Mouse (Mus musculus) liver, embryonic 13.5 days (tissue): ENCODE measurements around the gene Rgp1. TPM values are rescaled to one million over a fixed set of nuclear protein-coding genes. Genes with fewer than 3 reads are reported as not detected.
"Not testable (repeated sequence)": the region's sequence is repeated elsewhere in the genome, so short reads cannot be mapped to it uniquely, and the experiment has no call there.

Experiments
- ATAC-seq: fragments of 200-750 bp; cut with Nextera tagmentation; 2 replicates; pipeline ENCODE4 v1.8.0; 2017; ENCODE audit warnings: low read depth, mild to moderate bottlenecking, moderate number of reproducible peaks, moderate library complexity
- DNase-seq: peaks from one replicate; pipeline ENCODE4 v3.0.0; 2022
- H3K27ac ChIP-seq: fragments of 300-500 bp; sonication (generic); 2 replicates; pipeline ENCODE4 v1.5.1; 2015; ENCODE audit warnings: moderate library complexity, mild to moderate bottlenecking, inconsistent platforms
- H3K27me3 ChIP-seq: fragments of 300-500 bp; sonication (generic); 2 replicates; pipeline ENCODE4 v1.6.1; 2015; ENCODE audit warnings: mild to moderate bottlenecking, inconsistent platforms
- H3K36me3 ChIP-seq: fragments of 300-500 bp; sonication (generic); 2 replicates; pipeline ENCODE4 v1.6.1; 2015; ENCODE audit warnings: mild to moderate bottlenecking, inconsistent platforms
- H3K4me1 ChIP-seq: fragments of 300-500 bp; sonication (generic); replicated peaks from 2 replicates; pipeline ENCODE4 v1.6.1; 2015; ENCODE audit warnings: inconsistent platforms
- H3K4me2 ChIP-seq: fragments of 300-500 bp; sonication (generic); 2 replicates; pipeline ENCODE4 v1.6.1; 2015; ENCODE audit warnings: inconsistent platforms, mild to moderate bottlenecking, moderate library complexity
- H3K4me3 ChIP-seq: fragments of 300-500 bp; sonication (generic); replicated peaks from 2 replicates; pipeline ENCODE4 v1.5.1; 2015; ENCODE audit warnings: mild to moderate bottlenecking, inconsistent platforms
- H3K9ac ChIP-seq: fragments of 300-500 bp; sonication (generic); 2 replicates; pipeline ENCODE4 v1.6.1; 2015; ENCODE audit warnings: mild to moderate bottlenecking, inconsistent platforms
- H3K9me3 ChIP-seq: fragments of 300-500 bp; sonication (generic); replicated peaks from 2 replicates; pipeline ENCODE4 v1.6.1; 2016; ENCODE audit warnings: inconsistent platforms
- WGBS: fragments of 180-500 bp; shearing (Covaris S2); methylation state at CpG from one replicate; pipeline ENCODE4 v1.1.7; 2015; ENCODE audit not compliant: insufficient replicate concordance; 5-methylcytosine and 5-hydroxymethylcytosine counted together
- polyA plus RNA-seq: library from polyadenylated mRNA; unstranded; fragments of >200 nt; fragmentation: Nextera tagmentation; extraction: Ambion mirVana; gene quantifications from 2 replicates; pipeline ENCODE4 v1.2.1, GENCODE M21; 2015

Rgp1 gene
- 13.8 and 15.1 TPM in 2 replicates for polyA plus RNA-seq

GRCm38 (mm10) chr4:43578376-43579204, at the start of gene Rgp1, which contains the start of gene Gba2:
Gene Rgp1, plus strand, starts transcription at chr4:43578715.
Gene Gba2, minus strand, starts transcription at chr4:43578873.
- Histone ChIP-seq H3K4me1 (peaks cover 65% of the 10 kb centered on the region), H3K9me3 (no peaks in the 10 kb centered on the region), H3K9ac (peak within 1 kb of the TSS; percentile 89), H3K27me3 (no peaks in the 10 kb centered on the region), H3K4me2 (peak within 1 kb of the TSS; percentile 91), H3K36me3 (peaks cover 42% of the 10 kb centered on the region), H3K27ac (peak within 1 kb of the TSS; percentile 88), H3K4me3 (peak within 1 kb of the TSS; percentile 76)
- DNase-seq (peak; percentile 92), ATAC-seq (peak; percentile 99)
- under 1% methylated on average over 76 of the region's 76 CpGs for whole genome bisulfite sequencing

DNA sequence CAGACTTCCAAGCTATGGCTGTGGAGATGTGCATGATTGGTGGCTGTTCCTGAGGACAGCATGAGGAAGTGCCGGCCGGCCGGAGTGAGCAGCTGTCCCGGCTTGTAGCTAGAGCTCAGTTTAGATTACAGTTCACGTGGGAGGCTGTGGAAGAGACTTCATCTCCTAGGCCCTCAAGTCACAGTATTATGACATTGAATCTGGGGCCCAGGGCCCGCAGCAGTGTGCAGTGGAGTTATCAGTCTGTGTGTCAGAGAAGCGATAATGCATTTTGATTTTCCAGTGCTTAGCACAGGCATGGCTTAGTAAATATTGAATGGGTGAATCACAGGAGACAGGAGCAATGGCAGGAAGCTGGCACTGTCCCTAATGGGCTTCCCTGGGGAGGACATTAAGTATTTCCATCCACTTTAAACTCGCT, 48.4 kb upstream of the Rgp1 start:
- peaks cover 12% of the 10 kb centered on the region for H3K4me1 ChIP-seq
- H3K27ac ChIP-seq, result 0 out of 2 replicates have a peak overlapping the region, but pooled peaks have one; percentile 13
- H3K4me3 ChIP-seq, result no peak overlapping the region
- peaks cover 26% of the 10 kb centered on the region for H3K27me3 ChIP-seq
- ATAC-seq, result peak; percentile 47
- 50% methylated on average over 8 of the region's 8 CpGs for WGBS
- H3K36me3 ChIP-seq, result peaks cover 47% of the 10 kb centered on the region
- peak overlapping the region; percentile 26; the same call in 1 of the 2 replicates for H3K9ac ChIP-seq
- DNase-seq, result no peak
- no peak overlapping the region for H3K4me2 ChIP-seq
- H3K9me3 ChIP-seq, result no peaks in the 10 kb centered on the region

- DNase-seq, result peak; percentile 71
- no peak overlapping the region for H3K4me2 ChIP-seq
- H3K27ac ChIP-seq, result 0 out of 2 replicates have a peak overlapping the region, but pooled peaks have one; percentile 13
- no peak overlapping the region for H3K4me3 ChIP-seq
- 20% methylated on average over 7 of the region's 7 CpGs for WGBS
- no peak for ATAC-seq
- peaks cover 52% of the 10 kb centered on the region for H3K36me3 ChIP-seq
- peaks cover 12% of the 10 kb centered on the region for H3K4me1 ChIP-seq
- H3K9ac ChIP-seq, result no peak overlapping the region
- peaks cover 22% of the 10 kb centered on the region for H3K27me3 ChIP-seq
- H3K9me3 ChIP-seq, result no peaks in the 10 kb centered on the region
Measured at GRCm38 (mm10) chr4:43530581-43530980, 47.9 kb upstream of the Rgp1 start.

DNA sequence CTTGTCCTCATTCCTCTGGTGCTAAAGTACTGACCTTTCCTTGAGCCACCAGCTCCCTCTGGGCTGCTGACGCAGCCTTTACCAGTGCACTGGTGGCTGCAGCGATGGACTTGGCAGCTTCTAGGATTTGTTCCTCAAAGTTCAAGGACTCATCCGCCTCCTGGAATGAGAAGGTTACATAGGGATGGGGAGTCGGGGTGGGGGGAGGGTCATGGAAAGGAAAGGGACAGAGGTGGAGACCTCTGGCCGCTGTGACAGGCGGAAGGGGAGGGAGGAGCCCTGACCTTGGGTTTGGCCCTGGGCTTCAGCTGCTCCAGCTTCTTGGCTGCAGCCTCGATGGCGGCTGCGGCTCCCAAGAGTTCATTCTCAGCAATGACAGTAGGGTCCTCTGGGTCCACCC, 45.2 kb upstream of the Rgp1 start:
- Histone ChIP-seq H3K4me2 (no peak overlapping the region), H3K9ac (no peak overlapping the region), H3K36me3 (peaks cover 79% of the 10 kb centered on the region), H3K9me3 (no peaks in the 10 kb centered on the region), H3K4me3 (no peak overlapping the region), H3K27me3 (no peaks in the 10 kb centered on the region), H3K27ac (no peak overlapping the region), H3K4me1 (peaks cover 12% of the 10 kb centered on the region)
- ATAC-seq (no peak), DNase-seq (no peak)
- WGBS, result 88% methylated on average over 9 of the region's 9 CpGs

- Histone ChIP-seq H3K9me3 (no peaks in the 10 kb centered on the region), H3K36me3 (peaks cover 100% of the 10 kb centered on the region), H3K4me2 (no peak overlapping the region), H3K27ac (no peak overlapping the region), H3K4me1 (0 out of 2 replicates have a peak, but pooled peaks cover 4% of the 10 kb centered on the region), H3K4me3 (no peak overlapping the region), H3K27me3 (no peaks in the 10 kb centered on the region), H3K9ac (no peak overlapping the region)
- no peak for ATAC-seq
- WGBS, result 91% methylated on average over 8 of the region's 8 CpGs
- no peak for DNase-seq
Measured at GRCm38 (mm10) chr4:43535628-43536027, 42.9 kb upstream of the Rgp1 start.

GRCm38 (mm10) chr4:43536031-43536430, 42.5 kb upstream of the Rgp1 start:
- Histone ChIP-seq H3K4me2 (no peak overlapping the region), H3K27ac (no peak overlapping the region), H3K4me1 (0 out of 2 replicates have a peak, but pooled peaks cover under 1% of the 10 kb centered on the region), H3K36me3 (peaks cover 100% of the 10 kb centered on the region), H3K27me3 (no peaks in the 10 kb centered on the region), H3K9me3 (no peaks in the 10 kb centered on the region), H3K9ac (no peak overlapping the region), H3K4me3 (no peak overlapping the region)
- ATAC-seq (no peak), DNase-seq (no peak)
- WGBS, result 89% methylated on average over 9 of the region's 9 CpGs

- no peaks in the 10 kb centered on the region for H3K9me3 ChIP-seq
- ATAC-seq (no peak), DNase-seq (no peak)
- no peak overlapping the region for H3K4me2 ChIP-seq
- peaks cover 100% of the 10 kb centered on the region for H3K36me3 ChIP-seq
- H3K9ac ChIP-seq, result no peak overlapping the region
- no peaks in the 10 kb centered on the region for H3K27me3 ChIP-seq
- WGBS, result 91% methylated on average over 2 of the region's 3 CpGs
- no peak overlapping the region for H3K4me3 ChIP-seq
- no peaks in the 10 kb centered on the region for H3K4me1 ChIP-seq
- no peak overlapping the region for H3K27ac ChIP-seq
Measured at GRCm38 (mm10) chr4:43542044-43542443, 36.5 kb upstream of the Rgp1 start.

DNA sequence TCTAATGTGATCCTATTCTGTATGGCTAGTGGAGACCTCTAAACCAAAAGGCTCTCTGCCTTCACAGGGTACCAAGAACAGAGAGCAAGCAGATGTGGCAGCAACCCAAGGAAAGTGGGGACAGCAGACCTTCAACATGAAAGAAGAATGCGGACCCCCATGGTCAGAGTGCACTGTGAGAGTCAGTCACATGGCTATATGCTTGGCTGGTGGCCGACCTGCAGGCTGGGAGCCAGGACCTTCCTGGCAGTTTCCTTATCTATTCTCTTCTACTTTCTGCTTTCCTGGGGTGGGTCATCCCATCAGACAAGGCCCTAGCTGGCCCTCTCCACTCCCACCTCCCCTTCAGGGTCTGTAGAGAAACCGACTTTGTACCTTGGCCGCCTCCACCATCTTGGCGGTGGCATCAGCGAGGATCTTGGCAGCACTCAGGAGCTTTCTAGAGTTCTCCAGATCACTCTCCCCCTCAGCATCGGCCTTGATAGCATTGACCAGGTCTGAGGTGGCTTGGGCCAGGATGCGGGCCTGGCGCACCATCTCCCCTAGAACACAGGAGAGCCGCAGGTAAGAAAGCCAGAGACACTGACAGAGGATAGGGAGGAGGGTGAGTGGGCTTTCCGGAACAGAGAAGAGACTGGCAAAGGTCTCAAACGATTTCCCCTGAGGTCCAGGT, 32.0 kb upstream of the Rgp1 start:
- Histone ChIP-seq H3K36me3 (peaks cover 100% of the 10 kb centered on the region), H3K27ac (no peak overlapping the region)

GRCm38 (mm10) chr4:43547160-43547559, 31.4 kb upstream of the Rgp1 start:
- Histone ChIP-seq H3K9me3 (peaks cover 2% of the 10 kb centered on the region; the same call in 1 of the 2 replicates), H3K4me1 (no peaks in the 10 kb centered on the region), H3K36me3 (peaks cover 100% of the 10 kb centered on the region), H3K27ac (no peak overlapping the region), H3K9ac (no peak overlapping the region), H3K4me2 (no peak overlapping the region), H3K4me3 (no peak overlapping the region), H3K27me3 (no peaks in the 10 kb centered on the region)
- WGBS, result 82% methylated on average over 8 of the region's 8 CpGs
- DNase-seq (no peak), ATAC-seq (no peak)

More for the DNA sequence above, 32.0 kb upstream of the Rgp1 start:
- Histone ChIP-seq H3K4me1 (no peaks in the 10 kb centered on the region), H3K9me3 (no peaks in the 10 kb centered on the region), H3K4me3 (no peak overlapping the region), H3K4me2 (no peak overlapping the region), H3K9ac (no peak overlapping the region), H3K27me3 (no peaks in the 10 kb centered on the region)
- 88% methylated on average over 12 of the region's 12 CpGs for WGBS
- ATAC-seq (no peak), DNase-seq (no peak)

GRCm38 (mm10) chr4:43549055-43549454, 29.5 kb upstream of the Rgp1 start:
- H3K4me3 ChIP-seq, result no peak overlapping the region
- H3K36me3 ChIP-seq, result peaks cover 100% of the 10 kb centered on the region
- peaks cover 5% of the 10 kb centered on the region for H3K9me3 ChIP-seq
- H3K4me2 ChIP-seq, result no peak overlapping the region
- WGBS, result 92% methylated on average over 12 of the region's 12 CpGs
- H3K9ac ChIP-seq, result no peak overlapping the region
- ATAC-seq, result no peak
- no peaks in the 10 kb centered on the region for H3K4me1 ChIP-seq
- no peak overlapping the region for H3K27ac ChIP-seq
- no peaks in the 10 kb centered on the region for H3K27me3 ChIP-seq
- DNase-seq, result no peak

- not testable (repeated sequence) for H3K4me3 ChIP-seq, H3K9me3 ChIP-seq, H3K27ac ChIP-seq, ATAC-seq, H3K4me2 ChIP-seq, H3K9ac ChIP-seq, H3K4me1 ChIP-seq, DNase-seq, H3K27me3 ChIP-seq
- H3K36me3 ChIP-seq, result peaks cover 100% of the 10 kb centered on the region
- WGBS, result 81% methylated on average over 6 of the region's 6 CpGs
Measured at GRCm38 (mm10) chr4:43551854-43552253, 26.7 kb upstream of the Rgp1 start.
